Mouse (Mus musculus) cerebellum, adult 8-10 months (tissue): ENCODE results near the gene Arl3.

Experiments
- DNase-seq: peaks from one replicate; pipeline ENCODE4 v3.0.0; 2022

Gene Arl3

GRCm38 (mm10) chr19:46516667-46517528, 56.1 kb downstream of the Arl3 start:
- no peak for DNase-seq

GRCm38 (mm10) chr19:46515287-46515821, 57.6 kb downstream of the Arl3 start:
- no peak for DNase-seq

- no peak for DNase-seq
Observed at GRCm38 (mm10) chr19:46514387-46514786, 58.6 kb downstream of the Arl3 start.

- no peak for DNase-seq
Observed at GRCm38 (mm10) chr19:46511263-46511662, 61.7 kb downstream of the Arl3 start.

GRCm38 (mm10) chr19:46510824-46511223, 62.2 kb downstream of the Arl3 start:
- no peak for DNase-seq

- DNase-seq: no peak
Observed at GRCm38 (mm10) chr19:46510401-46510800, 62.6 kb downstream of the Arl3 start.

DNA sequence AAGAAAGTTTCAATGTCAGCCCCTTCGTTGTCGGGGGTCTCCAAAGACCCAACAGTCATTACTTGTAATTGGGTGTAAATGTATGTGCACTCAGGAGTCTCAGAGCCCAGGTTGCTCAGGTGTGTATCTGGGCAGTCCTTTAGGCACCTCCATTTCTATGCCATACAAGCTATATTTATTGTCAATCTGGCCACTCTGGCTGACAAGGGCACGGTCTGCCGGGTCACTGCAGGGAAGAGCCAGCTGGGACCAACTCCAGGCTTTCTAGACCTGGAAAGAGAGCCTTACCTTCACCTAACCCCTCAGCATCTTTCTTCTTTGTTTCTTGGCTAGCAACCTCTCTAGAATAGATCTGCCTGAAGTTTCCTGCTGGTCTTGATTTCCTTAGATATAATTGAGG, 63.3 kb downstream of the Arl3 start:
- DNase-seq: no peak

DNA sequence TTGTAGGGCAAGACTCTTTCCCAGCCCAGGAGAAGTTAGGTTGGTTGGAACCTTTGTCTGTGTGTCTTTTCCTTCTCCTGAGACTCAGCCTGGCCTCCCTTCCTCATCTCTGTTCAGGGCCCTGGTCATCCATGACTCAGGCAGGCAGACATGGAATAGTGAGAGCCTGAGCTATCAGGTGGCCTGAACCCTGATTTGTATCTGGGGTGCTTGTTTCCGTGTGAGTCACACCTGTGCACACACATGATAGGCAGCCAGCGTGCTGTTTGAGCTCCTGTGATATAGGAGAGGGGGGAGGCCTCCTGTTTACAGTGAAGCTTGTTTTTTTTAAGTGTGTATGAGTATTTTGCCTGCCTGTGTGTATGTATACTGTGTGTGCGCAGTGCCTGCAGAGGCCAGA, 63.8 kb downstream of the Arl3 start:
- no peak for DNase-seq

GRCm38 (mm10) chr19:46508738-46509137, 64.3 kb downstream of the Arl3 start:
- DNase-seq: no peak

DNA sequence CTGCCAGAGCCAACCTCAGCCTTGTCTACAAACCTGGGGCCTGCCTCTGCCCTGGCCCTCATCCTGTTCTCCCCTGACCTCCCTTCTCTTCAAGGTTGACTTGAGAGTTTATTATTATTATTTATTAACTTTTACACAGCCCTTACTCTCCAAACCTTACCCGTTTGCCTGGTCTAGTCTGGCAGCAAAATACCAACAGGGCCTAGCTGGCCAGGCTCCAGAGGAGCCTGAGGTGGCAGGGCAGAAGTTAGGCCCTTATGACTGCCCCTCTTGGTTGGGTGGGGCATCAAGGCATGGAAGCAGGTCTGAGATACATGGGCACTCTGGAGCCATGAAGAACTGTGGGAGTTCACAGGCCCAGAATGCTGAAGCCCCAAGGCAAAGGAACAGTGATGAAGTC, 65.2 kb downstream of the Arl3 start:
- DNase-seq: no peak

GRCm38 (mm10) chr19:46507181-46507581, 65.8 kb downstream of the Arl3 start:
- DNase-seq: no peak

DNA sequence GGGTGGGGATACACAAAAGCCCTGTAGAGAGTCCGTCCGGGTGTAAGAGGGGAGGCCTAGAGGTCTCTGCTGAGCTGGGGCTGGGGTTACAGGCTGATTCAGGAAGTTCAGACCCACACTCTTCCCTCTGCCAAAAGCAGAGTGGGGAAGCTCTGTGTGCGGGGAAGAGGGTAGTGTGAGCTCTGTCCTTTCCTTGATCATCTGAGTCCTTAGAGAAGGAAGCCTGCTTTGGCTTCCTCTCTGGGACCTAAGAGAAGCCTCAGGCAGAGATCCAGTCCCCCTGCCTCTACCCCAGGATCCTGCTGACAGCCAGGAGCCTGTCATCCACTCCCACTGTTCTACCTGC, 66.7 kb downstream of the Arl3 start:
- DNase-seq: no peak

GRCm38 (mm10) chr19:46505646-46506371, 67.2 kb downstream of the Arl3 start:
- no peak for DNase-seq

DNA sequence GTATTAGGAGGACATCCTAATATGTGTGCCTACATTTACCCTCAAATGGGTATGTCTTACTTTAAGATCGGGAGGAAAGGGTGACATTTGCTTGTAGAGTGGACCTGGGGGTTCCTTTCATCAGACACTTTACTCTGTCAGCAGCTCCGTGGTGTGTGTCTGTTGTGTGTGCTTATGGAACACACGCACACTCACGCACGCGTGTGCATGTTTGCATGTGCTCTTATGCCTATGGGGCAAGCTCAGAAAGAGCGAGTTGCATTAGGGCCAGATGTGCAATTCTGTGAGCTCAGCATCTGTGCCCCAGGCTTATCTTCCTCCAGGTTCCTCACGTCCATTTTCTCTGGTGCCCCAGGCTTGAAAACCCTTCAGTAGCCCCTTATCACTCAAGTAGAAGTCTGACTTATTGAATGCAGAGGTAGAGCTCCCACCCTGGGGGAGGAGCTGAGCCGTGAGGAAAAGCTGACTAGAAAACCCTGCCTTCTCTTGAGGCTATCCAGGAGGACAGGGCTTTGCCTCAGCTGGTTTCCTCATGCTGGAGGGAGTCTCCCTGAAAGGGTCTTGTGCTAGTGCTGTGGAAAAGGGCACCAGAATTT, 68.1 kb downstream of the Arl3 start:
- DNase-seq: no peak

DNA sequence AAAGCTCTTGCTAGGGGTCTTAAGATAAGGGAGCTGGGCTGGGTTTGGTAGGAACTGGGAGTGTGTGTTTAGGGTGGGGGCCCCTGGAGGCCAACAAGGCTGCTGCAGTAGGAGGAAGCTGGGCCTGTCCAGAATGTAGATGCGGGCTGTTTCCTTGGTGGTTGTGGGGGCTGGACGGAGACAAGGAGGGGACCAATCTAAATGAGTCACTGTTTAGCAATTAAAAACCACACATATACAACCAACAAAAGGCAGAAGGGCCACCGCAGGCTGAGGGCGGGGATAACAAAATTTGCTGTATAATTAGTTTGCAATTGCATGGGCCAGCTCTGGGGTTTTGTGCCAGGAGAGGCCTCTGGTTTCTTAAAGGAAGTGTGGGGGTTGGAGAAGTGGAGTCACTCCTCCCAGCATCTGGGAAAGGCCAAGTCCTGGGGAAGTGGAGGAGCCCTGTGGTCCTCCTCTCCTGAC, 68.9 kb downstream of the Arl3 start:
- DNase-seq: no peak

DNA sequence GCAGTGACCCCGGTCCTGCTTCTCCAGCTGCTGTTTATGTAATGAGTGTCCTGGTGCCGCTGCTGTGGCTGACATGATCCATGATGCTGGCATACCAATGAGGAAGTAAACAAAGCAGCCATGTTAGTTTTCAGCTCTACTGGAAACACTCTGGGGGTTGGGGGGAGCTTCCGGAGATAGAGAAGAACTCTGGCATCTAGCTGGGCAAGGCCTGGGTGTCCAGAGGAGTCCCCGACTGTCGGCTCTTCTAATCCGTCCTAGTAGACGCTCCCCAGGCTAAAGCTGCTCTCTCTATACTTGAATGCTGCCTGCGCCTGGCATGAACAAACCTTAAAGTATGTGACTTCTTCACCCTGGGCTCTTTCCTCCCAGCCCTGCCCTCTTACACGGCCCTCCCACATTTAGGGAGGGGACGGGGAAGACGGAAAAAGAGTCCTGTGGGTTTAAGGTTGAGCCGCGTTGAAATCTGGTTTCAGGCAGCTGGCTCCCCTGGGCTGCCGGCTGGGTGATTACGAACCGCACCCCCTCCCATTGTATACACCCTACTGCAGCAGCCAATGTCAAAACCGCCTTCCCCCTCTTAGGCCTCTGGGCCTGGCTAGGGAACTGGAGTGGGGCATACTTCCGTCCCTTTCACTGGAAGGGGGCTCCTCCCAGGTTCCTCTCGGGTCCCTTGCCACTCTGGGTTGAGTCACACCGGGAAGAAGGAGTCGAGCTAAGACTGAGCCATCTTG, 69.5 kb downstream of the Arl3 start:
- no peak for DNase-seq

DNA sequence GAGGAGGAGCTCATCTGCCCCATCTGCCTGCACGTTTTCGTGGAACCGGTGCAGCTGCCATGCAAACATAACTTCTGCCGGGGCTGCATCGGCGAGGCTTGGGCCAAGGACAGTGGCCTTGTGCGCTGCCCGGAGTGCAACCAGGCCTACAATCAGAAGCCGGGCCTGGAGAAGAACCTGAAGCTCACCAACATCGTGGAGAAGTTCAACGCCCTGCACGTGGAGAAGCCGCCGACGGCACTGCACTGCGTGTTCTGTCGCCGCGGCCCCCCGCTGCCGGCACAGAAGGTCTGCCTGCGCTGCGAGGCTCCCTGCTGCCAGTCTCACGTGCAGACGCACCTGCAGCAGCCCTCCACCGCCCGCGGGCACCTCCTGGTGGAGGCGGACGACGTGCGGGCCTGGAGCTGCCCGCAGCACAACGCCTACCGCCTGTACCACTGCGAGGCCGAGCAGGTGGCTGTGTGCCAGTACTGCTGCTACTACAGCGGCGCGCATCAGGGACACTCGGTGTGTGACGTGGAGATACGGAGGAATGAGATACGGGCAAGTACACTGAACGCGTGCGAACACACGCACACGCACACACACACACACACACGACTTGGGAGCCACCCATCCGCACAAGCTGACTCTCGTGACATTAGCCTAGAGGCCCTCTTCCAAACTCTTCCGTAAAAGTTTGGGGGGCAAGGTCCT, 70.4 kb downstream of the Arl3 start:
- DNase-seq: peak; percentile 80

DNA sequence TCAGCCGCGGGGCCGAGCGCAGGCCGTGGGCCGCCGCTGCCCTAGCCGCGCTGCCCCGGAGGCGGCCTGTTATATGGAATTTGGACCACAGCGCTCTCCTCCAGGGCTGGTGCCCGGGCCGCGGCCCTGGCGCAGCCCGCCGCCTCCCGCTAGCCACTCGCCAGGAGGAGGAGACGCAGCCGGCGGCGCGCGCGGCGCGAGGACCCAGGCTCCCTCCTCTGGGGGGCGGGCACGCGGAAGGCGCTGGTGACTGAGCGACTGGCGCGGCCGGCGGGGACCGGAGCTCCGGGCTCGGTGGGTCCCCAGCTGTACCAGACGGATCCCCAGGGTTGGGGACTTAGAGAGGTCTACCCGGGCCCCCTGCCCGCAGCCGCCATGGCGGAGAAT, 70.9 kb downstream of the Arl3 start:
- DNase-seq: peak; percentile 73

- DNase-seq: peak; percentile 78
Observed at GRCm38 (mm10) chr19:46501401-46502068, 71.5 kb downstream of the Arl3 start, which contains the start of gene Trim8. Gene Trim8, plus strand, starts transcription at chr19:46501702.

GRCm38 (mm10) chr19:46500581-46501341, 72.2 kb downstream of the Arl3 start:
- DNase-seq: peak; percentile 71
